Mouse (Mus musculus) small intestine, adult 2 months (tissue): Measurements from ENCODE around the gene Fbxl13. TPM values are rescaled to one million over a fixed set of nuclear protein-coding genes. Genes with fewer than 3 reads are reported as not detected.

Experiments used
- H3K27ac ChIP-seq: fragments of 200-500 bp; 2 replicates; pipeline ENCODE4 v1.5.1; 2012; ENCODE audit warnings: low read depth, low read length, control low read depth, inconsistent platforms; ENCODE audit not compliant: insufficient read depth
- H3K27me3 ChIP-seq: fragments of 200-500 bp; 2 replicates; pipeline ENCODE4 v1.6.1; 2012; ENCODE audit warnings: mild to moderate bottlenecking, moderate library complexity, low read length, inconsistent platforms; ENCODE audit not compliant: control insufficient read depth, insufficient read depth
- H3K36me3 ChIP-seq: fragments of 200-500 bp; 2 replicates; pipeline ENCODE4 v1.6.1; 2012; ENCODE audit warnings: mild to moderate bottlenecking, low read length, control low read depth, inconsistent platforms; ENCODE audit not compliant: control insufficient read depth, insufficient read depth
- H3K4me1 ChIP-seq: fragments of 200-500 bp; 2 replicates; pipeline ENCODE4 v1.6.1; 2012; ENCODE audit warnings: low read length, inconsistent platforms, mixed read lengths; ENCODE audit not compliant: control insufficient read depth, insufficient read depth, insufficient read length
- H3K4me3 ChIP-seq: fragments of 200-500 bp; 2 replicates; pipeline ENCODE4 v1.5.1; 2012; ENCODE audit warnings: low read depth, mild to moderate bottlenecking, control low read depth, inconsistent platforms, low read length, moderate library complexity
- CTCF ChIP-seq: fragments of 200-500 bp; IDR thresholded peaks from 2 replicates; pipeline ENCODE4 v1.5.1; 2012; ENCODE audit warnings: low read depth, mild to moderate bottlenecking, control low read depth, inconsistent platforms, low read length, moderate library complexity, mixed read lengths; ENCODE audit not compliant: insufficient replicate concordance, insufficient read length; ENCODE audit errors: extremely low read depth
- POLR2A ChIP-seq: fragments of 200-500 bp; IDR thresholded peaks from 2 replicates; pipeline ENCODE4 v1.6.1; 2012; ENCODE audit warnings: low read depth, mild to moderate bottlenecking, control low read depth, inconsistent platforms, low read length, moderate library complexity
- WGBS: fragments of 180-500 bp; shearing (Covaris S2); methylation state at CpG from one replicate; pipeline ENCODE4 v1.1.7; 2018; 5-methylcytosine and 5-hydroxymethylcytosine counted together
- polyA plus RNA-seq: library from polyadenylated mRNA; depleted of rRNA; stranded (reverse); fragments of >200 nt; gene quantifications from 2 replicates; pipeline ENCODE4 v1.2.3, GENCODE M21; 2012

Fbxl13 gene
- polyA plus RNA-seq, 1 experiment, result not detected

DNA sequence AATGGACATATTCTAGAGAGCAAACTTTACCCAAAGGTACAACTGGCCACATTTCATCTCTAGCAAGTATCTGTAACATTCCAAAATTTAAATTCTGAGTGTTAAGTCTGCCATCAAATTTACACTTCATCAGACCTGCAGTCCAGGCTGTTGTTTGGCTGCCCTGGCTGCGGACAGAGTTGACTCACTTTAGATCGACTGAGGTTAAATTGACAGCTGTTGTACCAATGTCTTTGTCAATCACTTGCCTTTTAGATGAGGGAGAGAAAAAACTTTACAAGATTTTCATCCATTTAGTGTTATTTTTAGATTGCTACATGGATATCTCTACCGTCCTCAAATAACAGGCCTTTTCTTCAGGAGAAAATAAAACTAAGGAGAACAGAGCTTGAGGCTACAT lies 126.3 kb downstream of the Fbxl13 start:
- WGBS, result 91% methylated on average over 3 of the region's 3 CpGs
- no peaks in the 10 kb centered on the region for H3K27me3 ChIP-seq
- H3K4me3 ChIP-seq, result no peak overlapping the region
- no peak overlapping the region for H3K27ac ChIP-seq
- TF ChIP-seq CTCF (no peak), POLR2A (no peak)
- no peaks in the 10 kb centered on the region for H3K36me3 ChIP-seq
- H3K4me1 ChIP-seq, result no peaks in the 10 kb centered on the region

DNA sequence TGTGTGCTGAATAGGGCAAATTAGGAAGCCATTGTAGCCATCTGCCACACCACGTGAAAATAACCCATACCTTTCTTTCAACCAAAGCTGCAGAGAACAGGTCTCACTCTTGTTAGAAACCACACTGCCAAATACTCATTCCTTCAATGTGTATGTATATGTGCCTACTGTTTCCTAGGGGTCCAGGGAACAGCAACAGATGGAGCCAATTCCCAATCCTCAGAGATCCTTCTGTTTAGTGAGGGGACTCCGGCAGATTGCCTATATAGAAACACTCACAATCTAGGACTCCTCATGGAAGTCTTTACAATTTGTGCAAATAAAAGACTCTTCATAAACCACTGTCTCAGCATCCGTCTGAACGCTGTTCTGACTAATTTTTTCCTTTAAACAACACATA lies 127.2 kb downstream of the Fbxl13 start:
- Histone ChIP-seq H3K27ac (no peak overlapping the region), H3K4me1 (no peaks in the 10 kb centered on the region), H3K27me3 (no peaks in the 10 kb centered on the region), H3K36me3 (no peaks in the 10 kb centered on the region), H3K4me3 (no peak overlapping the region)
- TF ChIP-seq POLR2A, result no peak
- no peak for TF ChIP-seq CTCF
- 88% methylated on average over 4 of the region's 4 CpGs for WGBS

GRCm38 (mm10) chr5:21517562-21517961 lies 127.9 kb downstream of the Fbxl13 start:
- Histone ChIP-seq H3K4me3 (no peak overlapping the region), H3K4me1 (no peaks in the 10 kb centered on the region), H3K27me3 (no peaks in the 10 kb centered on the region), H3K36me3 (no peaks in the 10 kb centered on the region), H3K27ac (no peak overlapping the region)
- TF ChIP-seq POLR2A (no peak), CTCF (no peak)
- 83% methylated on average over 2 of the region's 2 CpGs for WGBS

- TF ChIP-seq CTCF (no peak), POLR2A (no peak)
- no peak overlapping the region for H3K4me3 ChIP-seq
- H3K27ac ChIP-seq, result no peak overlapping the region
- WGBS, result 75% methylated on average over 10 of the region's 10 CpGs
- no peaks in the 10 kb centered on the region; the same call in 1 of the 2 replicates for H3K4me1 ChIP-seq
- H3K36me3 ChIP-seq, result no peaks in the 10 kb centered on the region
- no peaks in the 10 kb centered on the region for H3K27me3 ChIP-seq
These were observed 132.1 kb downstream of the Fbxl13 start for GRCm38 (mm10) chr5:21513363-21513762.

DNA sequence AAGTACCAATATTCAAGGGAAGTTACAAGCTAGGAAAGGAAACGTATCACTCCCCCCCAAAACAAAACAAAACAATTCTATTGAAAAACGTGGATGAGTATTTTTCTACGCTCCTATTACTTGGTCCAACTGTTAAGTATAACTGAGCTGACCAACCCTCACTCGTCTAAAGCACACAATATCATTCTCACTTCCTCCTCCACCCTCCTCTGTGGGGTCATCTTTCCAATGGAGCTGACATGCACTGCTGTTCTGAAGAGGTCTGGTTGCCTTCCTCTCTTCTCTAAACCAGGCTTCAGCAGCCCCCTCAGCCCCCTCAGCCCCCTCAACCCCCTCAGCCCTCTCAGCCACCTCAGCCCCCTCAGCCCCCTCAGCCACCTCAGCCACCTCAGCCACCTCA lies 135.6 kb downstream of the Fbxl13 start:
- no peak for TF ChIP-seq CTCF
- TF ChIP-seq POLR2A, result no peak
- H3K36me3 ChIP-seq, result no peaks in the 10 kb centered on the region

DNA sequence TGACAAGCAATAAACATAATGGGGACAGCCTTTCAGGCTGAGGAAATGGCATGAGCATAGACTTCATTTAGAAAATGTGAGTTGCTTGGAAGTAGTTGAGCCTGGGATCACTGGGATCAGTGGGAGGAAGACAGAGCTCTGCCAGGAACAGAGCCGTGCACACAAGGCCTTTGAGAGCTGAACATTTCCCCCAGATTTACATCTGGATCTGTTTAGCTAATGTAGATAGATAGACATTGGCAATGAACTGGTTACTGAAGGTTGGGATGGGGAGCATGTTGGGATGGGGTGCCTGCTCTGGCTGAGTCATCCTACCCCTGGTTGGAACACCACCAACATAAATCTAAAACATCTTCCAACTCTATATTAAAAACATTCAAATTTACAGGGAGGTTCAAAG lies 138.5 kb downstream of the Fbxl13 start:
- Histone ChIP-seq H3K36me3 (no peaks in the 10 kb centered on the region), H3K27me3 (no peaks in the 10 kb centered on the region), H3K27ac (no peak overlapping the region), H3K4me1 (no peaks in the 10 kb centered on the region; the same call in 1 of the 2 replicates), H3K4me3 (no peak overlapping the region)
- 62% methylated on average over 1 of the region's 1 CpGs for WGBS
- no peak for TF ChIP-seq CTCF
- no peak for TF ChIP-seq POLR2A

More for the DNA sequence above, 135.6 kb downstream of the Fbxl13 start:
- 65% methylated on average over 4 of the region's 4 CpGs for WGBS
- H3K4me1 ChIP-seq, result no peaks in the 10 kb centered on the region; the same call in 1 of the 2 replicates
- no peak overlapping the region for H3K4me3 ChIP-seq
- H3K27me3 ChIP-seq, result no peaks in the 10 kb centered on the region
- H3K27ac ChIP-seq, result no peak overlapping the region

DNA sequence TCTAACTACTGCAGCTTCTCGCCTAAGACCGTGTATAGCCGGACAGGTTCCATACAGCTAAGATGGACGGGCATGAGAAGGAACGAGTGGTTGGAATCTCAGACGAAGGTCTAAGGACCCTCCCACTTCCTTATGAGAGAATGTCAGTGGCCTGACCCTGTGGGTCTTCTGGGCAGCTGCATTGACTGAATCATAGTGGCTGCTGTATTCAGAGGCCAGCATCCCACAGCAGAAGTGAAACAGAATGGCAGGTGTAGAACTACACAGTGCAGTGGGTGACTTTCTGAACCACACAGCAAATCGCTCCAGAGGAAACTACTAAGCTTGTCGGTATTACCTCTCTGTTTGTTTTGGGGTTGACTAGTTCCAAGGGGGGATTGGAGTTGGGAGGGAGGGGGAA lies 140.3 kb downstream of the Fbxl13 start:
- H3K4me3 ChIP-seq, result no peak overlapping the region
- 84% methylated on average over 8 of the region's 8 CpGs for WGBS

DNA sequence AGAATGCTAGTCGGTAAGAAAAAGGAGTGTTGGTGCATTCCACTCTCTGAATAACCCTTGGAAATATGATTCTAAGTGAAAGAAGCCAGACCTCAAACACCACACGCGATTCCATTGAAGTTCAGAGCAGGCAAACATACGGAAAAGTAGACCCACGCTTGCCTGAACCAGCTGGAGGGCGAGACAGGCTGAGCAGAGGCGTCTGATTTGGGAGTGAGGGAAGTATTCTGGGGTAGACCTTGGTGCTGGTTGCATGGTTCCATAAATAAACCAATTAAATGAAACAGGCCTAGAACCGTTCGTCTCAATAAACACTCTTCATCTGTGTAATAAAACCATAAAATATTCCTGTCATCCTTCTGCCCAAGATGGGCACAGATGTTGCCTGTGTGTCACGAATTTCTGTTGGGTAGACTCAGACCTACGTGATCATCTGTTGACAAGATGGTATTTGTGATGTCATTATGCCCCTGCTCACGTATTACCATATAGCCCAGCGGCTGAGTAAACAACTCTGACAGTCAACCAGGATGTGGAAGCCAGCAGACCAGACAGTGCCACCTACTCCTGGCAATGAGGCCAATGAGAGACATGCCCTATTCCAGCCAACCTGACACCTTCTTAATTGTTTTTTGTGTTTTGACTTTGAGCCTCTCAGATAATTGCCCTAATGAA lies 142.4 kb downstream of the Fbxl13 start:
- H3K36me3 ChIP-seq, result no peaks in the 10 kb centered on the region
- H3K27me3 ChIP-seq, result no peaks in the 10 kb centered on the region
- TF ChIP-seq POLR2A, result no peak
- H3K27ac ChIP-seq, result no peak overlapping the region
- H3K4me3 ChIP-seq, result no peak overlapping the region
- no peaks in the 10 kb centered on the region; the same call in 1 of the 2 replicates for H3K4me1 ChIP-seq
- 65% methylated on average over 13 of the region's 13 CpGs for WGBS

More for the DNA sequence above, 140.3 kb downstream of the Fbxl13 start:
- Histone ChIP-seq H3K27ac (no peak overlapping the region), H3K27me3 (no peaks in the 10 kb centered on the region), H3K4me1 (no peaks in the 10 kb centered on the region; the same call in 1 of the 2 replicates), H3K36me3 (no peaks in the 10 kb centered on the region)
- TF ChIP-seq CTCF (no peak), POLR2A (no peak)
